Mouse (Mus musculus): Measurements from ENCODE around the gene Mgat5.

The Mgat5 gene

GRCm38 (mm10) chr1:127306024-127306771 is 101.4 kb downstream of the Mgat5 start:
- peak; percentile 54 for DNase-seq (ENCODE audit: low read depth, low spot score)

- no peak for DNase-seq (ENCODE audit: low read depth, low spot score)
These were observed 102.5 kb downstream of the Mgat5 start for GRCm38 (mm10) chr1:127307361-127307760.

- no peak for DNase-seq (ENCODE audit: low read depth, low spot score)
These were observed 103.5 kb downstream of the Mgat5 start for GRCm38 (mm10) chr1:127308207-127308725.

- no peak for DNase-seq (ENCODE audit: low read depth, low spot score)
These were observed 104.3 kb downstream of the Mgat5 start for GRCm38 (mm10) chr1:127308989-127309701.

- no peak for DNase-seq (ENCODE audit: low read depth, low spot score)
These were observed 105.2 kb downstream of the Mgat5 start for GRCm38 (mm10) chr1:127310011-127310410.

GRCm38 (mm10) chr1:127310703-127311102 is 105.9 kb downstream of the Mgat5 start:
- no peak for DNase-seq (ENCODE audit: low read depth, low spot score)

GRCm38 (mm10) chr1:127313652-127314350 is 109.0 kb downstream of the Mgat5 start:
- peak; percentile 72 for DNase-seq (ENCODE audit: low read depth, low spot score)

GRCm38 (mm10) chr1:127315763-127316627 is 111.2 kb downstream of the Mgat5 start:
- DNase-seq (ENCODE audit: low read depth, low spot score), result no peak

GRCm38 (mm10) chr1:127316651-127317050 is 111.8 kb downstream of the Mgat5 start:
- DNase-seq (ENCODE audit: low read depth, low spot score), result no peak

GRCm38 (mm10) chr1:127317541-127317940 is 112.7 kb downstream of the Mgat5 start:
- no peak for DNase-seq (ENCODE audit: low read depth, low spot score)

- no peak for DNase-seq (ENCODE audit: low read depth, low spot score)
These were observed 113.7 kb downstream of the Mgat5 start for GRCm38 (mm10) chr1:127318486-127318885.

- DNase-seq (ENCODE audit: low read depth, low spot score), result no peak
These were observed 115.0 kb downstream of the Mgat5 start for GRCm38 (mm10) chr1:127319768-127320167.

GRCm38 (mm10) chr1:127320956-127321355 is 116.1 kb downstream of the Mgat5 start:
- DNase-seq (ENCODE audit: low read depth, low spot score), result peak; percentile 57

- DNase-seq (ENCODE audit: low read depth, low spot score), result peak; percentile 43
These were observed 116.8 kb downstream of the Mgat5 start for GRCm38 (mm10) chr1:127321638-127322037.

GRCm38 (mm10) chr1:127322169-127322805 is 117.5 kb downstream of the Mgat5 start:
- peak; percentile 16 for DNase-seq (ENCODE audit: low read depth, low spot score)

GRCm38 (mm10) chr1:127325601-127326198 is 120.9 kb downstream of the Mgat5 start:
- no peak for DNase-seq (ENCODE audit: low read depth, low spot score)

- no peak for DNase-seq (ENCODE audit: low read depth, low spot score)
These were observed 123.0 kb downstream of the Mgat5 start for GRCm38 (mm10) chr1:127327773-127328172.

- DNase-seq (ENCODE audit: low read depth, low spot score), result no peak
These were observed 123.6 kb downstream of the Mgat5 start for GRCm38 (mm10) chr1:127328354-127328875.

- DNase-seq (ENCODE audit: low read depth, low spot score), result no peak
These were observed 125.0 kb downstream of the Mgat5 start for GRCm38 (mm10) chr1:127329810-127330209.

- no peak for DNase-seq (ENCODE audit: low read depth, low spot score)
These were observed 132.9 kb downstream of the Mgat5 start for GRCm38 (mm10) chr1:127337740-127338139.

Measured in ZHBTc4 (cell line).